Mouse (Mus musculus) thymus, postnatal 25 days (tissue): ENCODE measurements around the gene Alk.

ENCODE experiments used
- DNase-seq: peaks from one replicate; pipeline ENCODE4 v3.0.0; 2022

Gene Alk

GRCm38 (mm10) chr17:72118376-72118775 is 486.1 kb downstream of the Alk start:
- no peak for DNase-seq

GRCm38 (mm10) chr17:72115271-72115944 is 489.0 kb downstream of the Alk start:
- DNase-seq = no peak

GRCm38 (mm10) chr17:72112004-72112403 is 492.4 kb downstream of the Alk start:
- no peak for DNase-seq

DNA sequence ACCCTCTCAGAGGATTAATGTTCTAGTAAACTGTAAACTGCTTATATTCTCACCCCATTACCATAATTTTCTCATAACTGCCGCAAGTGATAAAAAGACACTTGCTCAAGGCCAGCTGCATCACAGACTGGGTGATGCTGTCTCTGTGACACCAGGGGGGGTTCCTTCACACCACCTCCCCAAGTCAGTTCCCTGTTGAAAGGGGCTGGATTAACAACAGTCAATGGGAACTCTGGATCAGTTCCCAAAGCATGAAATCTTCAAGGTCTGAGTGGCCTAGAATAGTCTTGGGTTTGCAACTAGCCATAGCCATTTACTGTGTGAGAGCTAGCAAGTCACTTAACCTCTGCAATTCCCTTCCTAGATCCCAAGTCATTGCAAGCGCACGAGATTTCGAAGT is 492.9 kb downstream of the Alk start:
- no peak for DNase-seq

DNA sequence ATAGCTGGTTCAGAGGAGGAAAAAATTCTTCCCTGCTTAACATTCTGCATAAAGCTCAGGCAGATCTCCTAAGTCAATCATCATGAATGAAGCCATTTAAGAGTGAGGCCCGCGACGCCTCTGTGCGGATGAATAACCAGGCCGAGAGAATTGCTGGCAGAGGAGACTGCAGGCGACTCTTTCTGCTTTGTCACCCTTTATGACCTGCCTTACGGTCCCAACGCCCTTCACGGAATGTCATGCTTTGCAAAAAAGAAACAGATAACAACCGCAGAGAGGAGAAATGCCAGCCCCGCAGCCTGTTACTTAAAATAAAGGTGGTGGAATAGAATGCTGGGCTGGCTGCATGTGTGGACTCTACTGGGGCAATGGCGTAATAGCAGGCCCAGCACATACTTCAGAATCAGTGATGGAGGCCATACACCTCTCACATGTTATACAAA is 517.1 kb downstream of the Alk start:
- no peak for DNase-seq

DNA sequence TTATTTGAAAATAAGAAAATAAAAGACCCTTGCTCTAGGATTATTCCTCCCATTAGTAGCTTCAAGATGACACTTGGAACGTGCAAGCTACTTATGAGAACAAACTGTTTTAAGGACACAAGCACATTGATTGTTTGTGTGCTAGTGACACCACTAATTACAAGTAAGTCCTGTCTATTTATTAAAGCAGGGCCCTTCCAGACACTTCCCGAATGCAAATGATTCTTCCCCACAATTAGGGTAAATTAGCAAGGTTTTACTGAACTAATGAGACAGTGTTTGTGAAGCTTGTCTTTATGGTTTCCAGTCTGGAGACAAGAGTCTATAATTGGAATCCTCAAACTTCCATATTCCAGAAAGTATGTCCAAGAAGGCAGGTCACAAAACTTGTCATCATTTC is 523.0 kb downstream of the Alk start:
- DNase-seq = no peak

DNA sequence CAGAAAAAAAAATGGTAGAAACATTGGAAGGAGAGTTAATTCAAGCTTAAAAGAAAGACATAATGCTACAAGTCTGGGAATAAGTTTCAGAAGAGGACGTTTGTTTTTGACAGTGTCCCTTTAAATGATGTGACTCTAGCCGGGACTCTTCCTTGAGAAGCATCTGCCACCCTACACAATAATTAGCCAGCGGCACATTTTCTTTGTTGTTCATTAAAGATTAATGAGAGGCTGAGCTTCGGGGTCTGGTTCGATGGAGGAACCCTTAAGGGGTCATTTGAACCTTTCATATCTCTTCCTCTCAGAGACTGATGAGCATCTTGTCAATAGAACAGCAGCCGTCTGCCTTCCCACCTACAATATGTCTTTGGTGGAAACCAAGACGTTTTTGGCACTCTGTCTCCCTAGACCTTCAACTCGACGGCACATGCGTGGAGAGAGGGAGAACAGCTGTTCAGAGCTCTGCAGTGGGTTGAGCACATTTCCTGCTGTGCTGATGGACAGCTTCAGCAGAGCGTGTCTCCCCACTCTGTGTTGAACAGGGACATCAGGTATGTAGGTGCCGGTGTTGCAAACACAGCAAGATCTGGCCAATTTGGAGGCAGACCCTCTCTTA is 528.0 kb downstream of the Alk start:
- DNase-seq = no peak

GRCm38 (mm10) chr17:72071871-72072270 is 532.6 kb downstream of the Alk start:
- no peak for DNase-seq

- no peak for DNase-seq
Observed at GRCm38 (mm10) chr17:72068176-72068575, 536.3 kb downstream of the Alk start.

DNA sequence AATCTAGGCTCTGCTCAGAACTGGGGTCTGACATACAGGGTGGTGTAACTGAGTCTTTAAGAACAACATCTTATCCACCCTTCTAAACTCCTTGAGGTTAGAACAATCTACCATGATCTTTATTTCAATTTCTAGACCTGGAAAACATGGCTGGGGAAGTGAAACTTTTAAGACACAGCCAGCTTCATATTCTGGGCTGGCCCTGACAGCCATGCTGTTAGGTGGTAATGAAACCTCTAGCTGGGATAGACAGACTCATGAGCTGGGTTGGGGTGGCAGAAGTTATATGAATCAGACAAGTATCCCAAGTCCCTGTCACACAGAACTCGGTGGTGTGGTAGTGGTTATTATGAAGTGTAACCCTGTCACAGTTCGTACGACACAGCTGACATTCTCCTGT is 541.4 kb downstream of the Alk start:
- no peak for DNase-seq

DNA sequence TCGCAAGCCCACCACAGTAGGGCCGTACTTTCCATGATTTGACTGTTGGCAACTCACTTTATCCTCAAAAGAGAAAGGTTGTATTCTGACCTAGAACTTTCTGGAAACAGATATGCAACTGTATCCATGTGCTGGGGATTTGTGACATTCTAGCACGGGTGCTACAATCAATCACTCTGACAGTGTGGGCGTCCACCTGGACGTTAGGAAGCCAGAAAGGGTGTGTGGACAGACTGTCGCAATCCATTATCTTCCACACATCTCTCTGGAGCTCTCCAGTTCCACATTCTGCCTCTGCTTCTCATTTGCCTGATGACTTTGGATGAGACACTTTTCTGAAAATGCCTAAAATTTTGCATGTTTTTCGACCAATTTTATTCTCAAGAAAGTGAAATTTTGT is 545.1 kb downstream of the Alk start:
- no peak for DNase-seq

GRCm38 (mm10) chr17:72045671-72046070 is 558.8 kb downstream of the Alk start:
- DNase-seq = no peak

GRCm38 (mm10) chr17:72043667-72044390 is 560.6 kb downstream of the Alk start:
- DNase-seq = no peak

- no peak for DNase-seq
Observed at GRCm38 (mm10) chr17:72043001-72043666, 561.3 kb downstream of the Alk start.

DNA sequence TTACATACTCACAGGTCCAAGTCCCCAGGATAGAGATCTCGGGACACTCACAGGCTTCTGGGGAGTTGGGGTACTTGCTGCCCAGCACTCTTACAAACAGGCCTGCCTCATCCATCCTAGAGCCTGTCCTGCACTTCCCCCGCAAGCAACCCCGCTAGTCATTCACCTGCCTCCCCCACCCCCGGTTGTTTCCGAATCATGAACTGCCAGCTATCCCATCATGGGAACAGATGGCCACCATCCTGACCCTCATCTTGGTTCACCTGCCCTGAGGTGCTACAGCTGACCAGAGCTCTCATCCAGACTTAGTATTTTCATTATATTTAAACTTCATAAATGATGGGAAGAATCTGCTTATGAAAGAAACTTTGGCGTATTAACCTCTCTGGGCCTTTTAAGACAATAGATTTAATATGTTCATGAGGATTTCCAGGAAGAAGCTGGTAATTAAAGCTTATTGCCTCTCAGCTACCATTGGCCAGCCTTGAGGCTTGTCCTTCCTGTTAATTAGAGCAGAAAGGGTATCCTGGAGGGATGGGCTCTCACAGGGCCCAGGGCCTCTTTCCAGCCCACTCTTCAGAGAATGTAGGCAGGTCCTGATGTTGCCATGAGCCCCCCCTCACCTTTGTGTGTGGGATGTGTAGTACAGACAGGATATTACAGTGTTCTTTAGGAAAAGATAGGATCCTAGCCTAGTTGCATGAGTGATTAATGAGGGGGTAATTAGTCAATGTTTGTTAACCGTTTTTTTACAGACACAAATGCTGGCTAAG is 565.1 kb downstream of the Alk start:
- DNase-seq = no peak

DNA sequence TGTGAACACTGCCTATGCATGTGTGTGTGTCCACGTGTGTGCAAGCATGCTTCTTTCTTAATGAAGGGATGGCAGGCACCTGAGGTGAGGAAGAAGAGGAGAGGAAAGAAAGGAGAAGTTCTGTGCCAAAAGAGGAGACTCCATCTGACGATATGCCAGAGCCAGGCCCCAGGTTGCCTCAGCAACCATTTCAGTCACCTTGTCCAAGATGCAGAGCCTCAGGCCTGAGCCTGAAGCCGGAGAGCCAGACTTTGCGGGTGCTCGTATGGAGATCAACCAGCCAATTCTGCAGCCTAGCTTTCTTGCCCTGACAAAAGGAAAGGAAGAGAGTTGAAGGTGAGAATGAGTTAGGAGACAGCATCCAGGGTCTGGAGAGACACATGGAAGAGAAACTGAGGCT is 566.1 kb downstream of the Alk start:
- no peak for DNase-seq

DNA sequence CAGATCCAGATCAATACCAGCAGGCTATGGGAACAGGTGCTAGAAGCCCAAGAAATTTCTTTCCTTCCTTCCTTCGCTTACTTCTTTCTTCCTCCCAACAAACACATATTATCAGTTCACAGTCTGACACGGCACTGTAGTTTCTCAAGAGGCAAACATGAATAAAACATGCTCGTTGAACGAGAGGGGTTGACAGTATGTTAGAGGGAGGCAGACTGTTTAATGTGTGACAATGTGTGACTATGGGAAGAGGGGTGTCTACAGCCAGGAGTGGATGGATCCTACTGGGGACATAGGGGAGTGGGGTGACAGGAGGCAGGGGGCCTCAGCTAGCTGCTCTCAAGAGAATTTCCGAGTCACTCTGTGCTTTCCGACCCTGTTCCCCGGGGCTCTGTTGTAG is 573.8 kb downstream of the Alk start:
- DNase-seq = no peak

- no peak for DNase-seq
Observed at GRCm38 (mm10) chr17:72023323-72023722, 581.1 kb downstream of the Alk start.

GRCm38 (mm10) chr17:72021733-72022669 is 582.4 kb downstream of the Alk start:
- DNase-seq = no peak

DNA sequence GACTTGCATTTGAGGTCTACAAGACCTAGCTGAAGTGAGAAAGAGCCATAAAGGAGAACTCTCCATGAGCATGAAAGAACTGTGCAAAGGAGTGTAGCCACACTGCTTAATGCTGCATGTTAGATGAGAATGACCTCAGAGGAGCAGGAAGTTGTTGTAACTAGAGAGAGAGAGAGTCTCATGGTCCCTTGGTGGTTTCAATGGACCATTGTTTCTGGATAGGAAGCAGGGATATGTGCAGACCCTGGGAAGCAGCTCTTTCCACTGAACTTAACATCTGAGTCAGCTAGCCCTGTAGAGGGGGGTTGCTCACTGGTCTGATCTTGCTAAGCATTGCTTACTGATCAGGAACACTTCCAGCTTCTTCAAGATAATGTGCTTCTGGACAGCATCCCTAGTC is 587.1 kb downstream of the Alk start:
- DNase-seq = no peak

DNA sequence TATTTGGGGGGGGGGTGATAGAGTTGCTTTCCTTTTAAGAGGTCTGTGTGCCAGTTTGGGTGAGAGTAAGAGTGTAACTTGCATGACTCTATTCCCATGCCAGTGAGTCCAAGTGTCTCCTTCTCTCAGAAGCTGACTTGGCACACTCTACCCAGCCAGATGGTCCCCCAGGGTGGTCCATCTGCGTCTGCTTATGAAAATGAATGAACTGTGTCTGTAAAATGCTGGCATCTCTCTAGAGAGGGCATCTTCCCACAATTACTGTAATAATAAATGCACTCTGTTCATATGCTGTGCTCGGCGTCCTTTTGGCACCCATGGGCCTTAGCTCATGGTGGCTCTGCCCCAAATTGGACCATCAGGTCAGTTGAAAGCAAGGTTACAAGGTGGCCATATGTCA is 589.2 kb downstream of the Alk start:
- DNase-seq = no peak

GRCm38 (mm10) chr17:72012775-72013174 is 591.7 kb downstream of the Alk start:
- no peak for DNase-seq
